In genomic region chr1:97619621-97620320, GRCm38 (mm10) we compare ENCODE assay signal across 17 mouse cellular contexts. TPM values are rescaled to one million over a fixed set of nuclear protein-coding genes. Genes with fewer than 3 reads are reported as not detected.
DNase-seq lines count a peak whose midpoint lies in the region; TF ChIP-seq lines count a peak whose summit lies in the region.
"Had no signal": no experiment of that assay in that cellular context is flagged by ENCODE, and none has a peak within 500 bp of the region (broad histone marks: within the 10 kb centered on the region; RNA-seq: fewer than 3 reads in every experiment).

No protein-coding gene starts in this region.

- peaks cover 10% of the 10 kb centered on the region for H3K4me1 ChIP-seq in cortical plate, adult 2 months (ENCODE audit: control insufficient read depth, insufficient read depth, low read length)
- H3K4me1 ChIP-seq: embryonic facial prominence, embryonic 15.5 days; heart, embryonic 13.5 days had no signal

- TF ChIP-seq POLR2A in cortical plate, adult 2 months (IDR thresholded peaks at IDR 0.05; ENCODE audit: extremely low read depth, insufficient read depth, low read length) = no peak

- peak; percentile 43 for DNase-seq in gastrocnemius, adult 2 months
- DNase-seq in gastrocnemius, adult 8-10 months (ENCODE audit: low spot score in 2 of 2) = no peak
- no peak for DNase-seq in layer of hippocampus, adult 2 months (ENCODE audit: low spot score in 2 of 2)
- DNase-seq in layer of hippocampus, adult 18-20 months (ENCODE audit: low spot score in 2 of 2) = no peak
- DNase-seq in Muller cell, postnatal 12 days (ENCODE audit: inconsistent ontology term) = peak; percentile 18
- DNase-seq: adrenal gland, adult 2 months; adrenal gland, postnatal 25 days; cerebellum, adult 2 months; cerebellum, postnatal 10 days; embryo, embryonic 11 days; gastrocnemius, postnatal 10 days; heart, postnatal 36 days had no signal

- no peak overlapping the region for H3K4me3 ChIP-seq in gastrocnemius, adult 2 months
- no peak overlapping the region for H3K4me3 ChIP-seq in layer of hippocampus, adult 2 months
- H3K4me3 ChIP-seq in cortical plate, adult 2 months (ENCODE audit: insufficient read depth, low read length) = no peak overlapping the region
- H3K4me3 ChIP-seq: embryonic facial prominence, embryonic 15.5 days; erythroblast, embryonic 14.5 days; heart, embryonic 13.5 days; hindbrain, embryonic 15.5 days had no signal

- no peak for TF ChIP-seq CTCF in gastrocnemius, adult 2 months (IDR thresholded peaks at IDR 0.05)
- TF ChIP-seq CTCF in layer of hippocampus, adult 2 months (conservative IDR thresholded peaks at IDR 0.05) = no peak
- no peak for TF ChIP-seq CTCF in cortical plate, adult 2 months (IDR thresholded peaks at IDR 0.05; ENCODE audit: extremely low read depth, insufficient read depth, low read length)

- intact Hi-C loops in gastrocnemius, adult 2 months (cut with DNase I) = no loop called here

- H3K27ac ChIP-seq in gastrocnemius, adult 2 months = peak overlapping the region; percentile 48
- peak overlapping the region; percentile 44; the same call in 1 of the 2 replicates for H3K27ac ChIP-seq in layer of hippocampus, adult 2 months
- H3K27ac ChIP-seq in cortical plate, adult 2 months (ENCODE audit: insufficient read depth, low read length) = peak overlapping the region; percentile 59; the same call in 1 of the 2 replicates
- H3K27ac ChIP-seq: embryonic facial prominence, embryonic 15.5 days; heart, embryonic 13.5 days; hindbrain, embryonic 15.5 days had no signal

RNA-seq across cellular contexts. Expression of gene D1Ertd622e, which starts 42.1 kb away (rescaled TPM):
- total RNA-seq in gastrocnemius, adult 2 months (2021) = 10 to 100 TPM; 11.5 to 18.3 TPM
- total RNA-seq in gastrocnemius, adult 8-10 months (2022) = 10 to 100 TPM; 15.8 to 29.3 (median 25.3) TPM
- total RNA-seq in layer of hippocampus, adult 2 months (2021) = 10 to 100 TPM; 42.1 to 42.8 TPM
- total RNA-seq in layer of hippocampus, adult 18-20 months (2021) = 10 to 100 TPM; 50.6 to 53.9 TPM
- polyA plus RNA-seq in cortical plate, adult 2 months (2012; rRNA removed) = 68.8 and 71.2 TPM in 2 replicates

Comparison
In these comparisons a context has a peak if more than half of its experiments do, and no peak if none do; other contexts are left out.
1. DNase-seq: peak in gastrocnemius, adult 2 months (single experiment) and Muller cell, postnatal 12 days (single experiment); none in gastrocnemius, adult 8-10 months (0 of 2), layer of hippocampus, adult 2 months (0 of 2) and layer of hippocampus, adult 18-20 months (0 of 2).
2. Peak in every context shown above with its lines, with median percentiles within 50 percentile points of each other: H3K27ac ChIP-seq.